Mouse (Mus musculus) heart, embryonic 16.5 days (tissue): ENCODE data around the gene Dock9. TPM values are rescaled to one million over a fixed set of nuclear protein-coding genes. Genes with fewer than 3 reads are reported as not detected.
"Not testable (repeated sequence)": the region's sequence is repeated elsewhere in the genome, so short reads cannot be mapped to it uniquely, and the experiment has no call there.

Experiments
- ATAC-seq: fragments of 200-750 bp; cut with Nextera tagmentation; replicated peaks from 2 replicates; pipeline ENCODE4 v1.8.0; 2017; ENCODE audit warnings: moderate number of reproducible peaks; ENCODE audit not compliant: insufficient read depth, low FRiP score; ENCODE audit errors: extremely low read depth
- H3K27ac ChIP-seq: fragments of 300-500 bp; sonication (generic); 2 replicates; pipeline ENCODE4 v1.5.1; 2014; ENCODE audit warnings: mild to moderate bottlenecking, low read length, control low read depth, moderate library complexity
- H3K27me3 ChIP-seq: fragments of 300-500 bp; sonication (generic); 2 replicates; pipeline ENCODE4 v1.6.1; 2014; ENCODE audit warnings: low read length, mixed read lengths; ENCODE audit not compliant: control insufficient read depth, insufficient read depth
- H3K36me3 ChIP-seq: fragments of 300-500 bp; sonication (generic); 2 replicates; pipeline ENCODE4 v1.6.1; 2014; ENCODE audit not compliant: control insufficient read depth, insufficient read depth
- H3K4me1 ChIP-seq: fragments of 300-500 bp; sonication (generic); 2 replicates; pipeline ENCODE4 v1.6.1; 2014; ENCODE audit warnings: low read length, mixed read lengths; ENCODE audit not compliant: control insufficient read depth, insufficient read depth
- H3K4me2 ChIP-seq: fragments of 300-500 bp; sonication (generic); 2 replicates; pipeline ENCODE4 v1.6.1; 2014; ENCODE audit warnings: low read depth, mild to moderate bottlenecking, control low read depth, low read length
- H3K4me3 ChIP-seq: fragments of 300-500 bp; sonication (generic); 2 replicates; pipeline ENCODE4 v1.5.1; 2014; ENCODE audit warnings: mild to moderate bottlenecking, control low read depth, low read length
- H3K9ac ChIP-seq: fragments of 300-500 bp; sonication (generic); 2 replicates; pipeline ENCODE4 v1.6.1; 2014; ENCODE audit warnings: low read length, control low read depth
- H3K9me3 ChIP-seq: fragments of 300-500 bp; sonication (generic); replicated peaks from 2 replicates; pipeline ENCODE4 v1.6.1; 2016; ENCODE audit warnings: low read length; ENCODE audit not compliant: control insufficient read depth
- WGBS: fragments of 180-500 bp; shearing (Covaris S2); extraction: QIAGEN DNeasy Blood & Tissue Kit; methylation state at CpG from one replicate; pipeline ENCODE4 v1.1.7; 2014; 5-methylcytosine and 5-hydroxymethylcytosine counted together
- polyA plus RNA-seq: library from polyadenylated mRNA; unstranded; fragments of >200 nt; fragmentation: Nextera tagmentation; extraction: Ambion mirVana; gene quantifications from 2 replicates; pipeline ENCODE4 v1.2.1, GENCODE M21; 2015

Dock9 gene
- polyA plus RNA-seq, 1 experiment from 2014 or later = 5.1 TPM

DNA sequence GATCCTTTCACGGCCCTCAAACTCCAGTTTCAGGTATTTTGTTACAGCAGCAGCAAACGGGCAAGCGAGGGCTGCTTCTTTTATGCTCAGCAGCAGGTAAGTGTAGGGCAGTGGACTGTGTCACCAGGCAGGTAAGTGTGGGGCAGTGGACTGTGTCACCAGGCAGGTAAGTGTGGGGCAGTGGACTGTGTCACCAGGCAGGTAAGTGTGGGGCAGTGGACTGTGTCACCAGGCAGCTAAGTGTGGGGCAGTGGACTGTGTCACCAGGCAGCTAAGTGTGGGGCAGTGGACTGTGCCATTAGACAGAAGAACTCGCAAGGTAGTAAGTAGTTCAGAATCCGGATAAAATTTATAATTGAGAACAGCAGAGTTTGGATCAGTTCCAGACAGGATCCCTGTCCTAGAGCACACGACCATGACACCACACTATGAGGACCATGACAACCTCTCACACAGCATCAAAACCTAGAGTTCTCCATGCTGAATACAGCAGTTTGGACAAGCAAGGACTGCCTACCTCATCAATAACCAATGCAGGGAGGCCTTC lies 173.6 kb downstream of the Dock9 start:
- H3K4me2 ChIP-seq, ATAC-seq, H3K36me3 ChIP-seq, H3K9ac ChIP-seq, H3K27ac ChIP-seq, H3K9me3 ChIP-seq, H3K27me3 ChIP-seq, H3K4me3 ChIP-seq, H3K4me1 ChIP-seq: not testable (repeated sequence)
- 86% methylated on average over 6 of the region's 6 CpGs for WGBS

DNA sequence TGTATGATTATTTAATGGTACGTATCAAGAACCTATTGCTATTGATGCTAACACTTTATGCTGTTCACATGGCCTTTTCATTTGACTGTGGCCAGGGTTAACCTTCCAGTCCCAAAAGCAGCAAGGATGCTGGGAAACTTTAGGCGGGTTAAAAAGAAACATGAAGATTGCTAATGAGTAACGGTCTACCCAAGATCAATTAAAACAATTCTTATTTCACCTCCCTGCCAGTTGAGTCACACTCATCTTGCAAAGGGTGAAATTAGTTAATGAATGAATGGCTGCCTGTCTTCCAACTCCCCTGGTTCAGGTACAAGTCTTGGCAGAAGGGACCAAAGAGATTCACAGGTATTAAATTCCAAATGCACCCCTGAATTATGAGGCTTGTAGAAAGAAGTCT lies 175.8 kb downstream of the Dock9 start:
- Histone ChIP-seq H3K4me3 (no peak overlapping the region), H3K4me2 (no peak overlapping the region), H3K4me1 (peaks cover 3% of the 10 kb centered on the region), H3K9me3 (no peaks in the 10 kb centered on the region), H3K27me3 (no peaks in the 10 kb centered on the region), H3K9ac (no peak overlapping the region), H3K27ac (no peak overlapping the region), H3K36me3 (no peaks in the 10 kb centered on the region)
- ATAC-seq = no peak
- WGBS = 86% methylated on average over 3 of the region's 3 CpGs

DNA sequence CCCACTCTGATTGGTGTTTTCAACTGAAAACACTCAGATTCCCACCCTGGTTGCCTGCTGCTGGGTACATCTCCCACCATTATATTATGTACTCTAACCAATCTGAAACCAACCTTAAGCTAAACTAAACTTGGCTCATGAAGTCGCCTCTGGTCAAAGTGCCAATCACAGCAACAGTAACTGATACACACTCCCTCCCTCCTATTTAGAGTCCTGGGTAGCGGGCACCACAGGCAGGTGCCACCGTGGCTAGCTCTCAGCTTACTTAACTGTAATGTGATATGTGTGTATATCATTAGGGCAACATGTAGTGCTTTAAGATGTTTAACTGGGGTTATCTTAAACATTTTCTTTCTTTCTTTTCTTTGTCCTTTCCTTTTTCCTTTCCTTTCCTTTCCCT lies 177.1 kb downstream of the Dock9 start:
- Histone ChIP-seq H3K4me1 (peaks cover 3% of the 10 kb centered on the region), H3K27ac (no peak overlapping the region), H3K4me3 (no peak overlapping the region), H3K9ac (no peak overlapping the region), H3K36me3 (no peaks in the 10 kb centered on the region), H3K9me3 (no peaks in the 10 kb centered on the region), H3K27me3 (no peaks in the 10 kb centered on the region), H3K4me2 (no peak overlapping the region)
- WGBS = 79% methylated on average over 3 of the region's 3 CpGs
- no peak for ATAC-seq

DNA sequence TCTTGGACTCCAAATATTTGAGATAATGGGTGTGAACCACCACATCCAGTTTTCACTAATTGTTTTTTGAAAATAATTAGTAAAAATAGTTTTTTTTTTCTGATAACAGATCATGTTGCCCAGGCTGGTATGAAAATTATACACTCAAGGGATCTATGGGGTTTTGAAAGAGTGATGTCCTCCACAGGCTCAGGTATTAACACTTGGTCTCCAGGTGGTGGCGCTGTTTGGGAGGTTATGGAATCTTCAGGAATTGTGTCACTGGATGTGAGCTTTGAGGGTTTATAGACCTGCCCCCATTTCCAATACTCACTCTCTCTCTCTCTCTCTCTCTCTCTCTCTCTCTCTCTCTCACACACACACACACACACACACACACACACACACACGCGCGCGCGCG lies 177.5 kb downstream of the Dock9 start:
- WGBS = 96% methylated on average over 7 of the region's 7 CpGs

DNA sequence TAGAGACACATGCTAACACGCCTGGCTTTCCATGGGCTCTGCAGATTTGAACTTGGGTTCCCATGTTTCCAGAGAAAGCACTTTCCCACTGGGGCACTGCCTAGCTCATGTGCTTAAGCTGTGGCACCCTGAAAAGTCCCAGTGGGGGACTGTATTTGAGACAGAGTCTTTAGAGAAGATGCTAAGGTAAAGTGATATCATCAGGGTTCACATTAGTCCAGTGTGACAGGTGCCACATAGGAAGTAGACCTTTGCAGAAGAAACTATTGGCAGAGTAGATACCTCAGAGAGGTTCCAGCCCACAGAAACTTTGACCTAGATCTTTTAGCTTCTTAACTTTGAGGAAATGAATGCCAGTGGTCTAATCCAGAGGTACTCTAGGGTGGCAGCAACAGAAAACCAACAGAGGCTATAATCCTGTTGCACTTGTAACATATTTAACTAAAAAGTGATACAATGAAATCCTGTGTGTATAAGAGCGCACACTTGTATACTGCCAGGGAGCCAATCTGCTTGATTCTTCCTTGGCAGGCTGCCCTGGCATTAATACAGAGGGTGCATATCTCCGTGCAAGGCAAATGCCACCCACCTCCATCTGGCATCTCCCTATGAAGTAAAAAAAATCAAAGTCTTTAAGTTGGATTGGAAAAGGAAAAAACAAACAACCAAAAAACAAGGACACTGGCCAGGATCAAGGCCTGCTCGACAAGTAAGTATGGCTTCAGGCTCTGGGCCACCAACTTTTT lies 179.8 kb downstream of the Dock9 start:
- no peak overlapping the region for H3K9ac ChIP-seq
- no peak for ATAC-seq
- 72% methylated on average over 4 of the region's 4 CpGs for WGBS

More for the DNA sequence above, 177.5 kb downstream of the Dock9 start:
- Histone ChIP-seq H3K9me3 (no peaks in the 10 kb centered on the region), H3K4me1 (peaks cover 3% of the 10 kb centered on the region), H3K4me3 (no peak overlapping the region), H3K4me2 (no peak overlapping the region), H3K9ac (no peak overlapping the region), H3K36me3 (no peaks in the 10 kb centered on the region), H3K27me3 (no peaks in the 10 kb centered on the region), H3K27ac (no peak overlapping the region)
- ATAC-seq = no peak

DNA sequence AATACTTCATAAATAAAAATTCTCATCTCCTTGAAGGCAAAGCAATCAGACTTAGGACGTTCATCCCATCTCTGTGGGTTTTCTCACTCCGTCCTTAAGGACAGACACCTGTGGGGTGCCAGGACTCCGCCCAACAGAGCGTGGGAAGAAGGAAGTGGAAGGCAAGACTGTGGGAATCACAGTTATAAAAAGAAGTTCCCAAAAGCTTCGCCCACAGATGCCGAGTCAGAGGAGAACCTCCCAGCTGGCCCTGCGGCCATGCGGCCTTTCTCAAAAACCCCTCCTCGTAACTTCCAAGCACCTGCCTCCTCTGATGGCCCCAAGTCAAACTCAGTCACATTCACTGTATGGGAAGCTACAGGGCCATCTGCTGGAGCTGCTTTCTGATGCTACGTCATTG lies 182.2 kb downstream of the Dock9 start:
- Histone ChIP-seq H3K27ac (no peak overlapping the region), H3K9me3 (no peaks in the 10 kb centered on the region), H3K9ac (no peak overlapping the region), H3K27me3 (no peaks in the 10 kb centered on the region), H3K36me3 (no peaks in the 10 kb centered on the region), H3K4me3 (no peak overlapping the region), H3K4me2 (no peak overlapping the region), H3K4me1 (peaks cover 5% of the 10 kb centered on the region)
- ATAC-seq = no peak
- 83% methylated on average over 10 of the region's 10 CpGs for WGBS

More for the DNA sequence above, 179.8 kb downstream of the Dock9 start:
- H3K4me3 ChIP-seq = no peak overlapping the region
- H3K36me3 ChIP-seq = no peaks in the 10 kb centered on the region
- no peak overlapping the region for H3K4me2 ChIP-seq
- no peaks in the 10 kb centered on the region for H3K27me3 ChIP-seq
- no peaks in the 10 kb centered on the region for H3K9me3 ChIP-seq
- H3K4me1 ChIP-seq = peaks cover 3% of the 10 kb centered on the region
- H3K27ac ChIP-seq = no peak overlapping the region

DNA sequence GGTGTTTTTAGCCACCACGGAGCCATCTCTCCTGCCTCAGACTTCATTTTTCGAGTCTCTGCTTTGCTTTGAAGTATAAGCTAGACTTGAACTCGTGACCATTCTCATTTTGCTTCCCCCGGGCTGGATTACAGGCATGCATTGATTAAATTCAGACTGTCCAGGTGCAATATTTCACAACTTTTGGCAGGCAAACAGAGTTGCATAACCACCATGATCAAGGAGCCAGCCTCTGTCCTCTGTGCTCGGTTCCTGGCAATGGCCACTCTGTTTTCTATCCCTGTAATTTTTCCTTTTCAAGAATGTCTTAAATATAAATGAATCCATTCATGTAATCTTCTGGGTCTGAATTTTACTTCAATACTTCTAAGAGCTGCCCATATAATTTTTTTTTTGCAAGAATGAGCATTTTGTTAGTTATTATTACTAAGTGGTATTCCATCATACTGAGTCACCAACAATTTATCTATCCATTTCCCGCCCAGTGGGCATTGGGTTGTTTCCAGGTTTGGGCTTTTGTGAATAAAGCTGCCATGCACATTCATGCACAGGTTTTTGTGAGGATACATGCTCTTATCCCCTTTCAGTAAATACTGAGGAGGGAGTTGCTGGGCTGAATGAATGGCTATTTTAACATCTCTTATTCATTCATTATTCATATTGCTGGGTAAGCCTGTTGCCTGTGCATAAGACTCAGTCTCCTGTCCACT lies 183.0 kb downstream of the Dock9 start:
- no peak overlapping the region for H3K9ac ChIP-seq
- H3K36me3 ChIP-seq = no peaks in the 10 kb centered on the region
- no peaks in the 10 kb centered on the region for H3K9me3 ChIP-seq
- H3K4me2 ChIP-seq = no peak overlapping the region
- no peak overlapping the region for H3K4me3 ChIP-seq
- no peak overlapping the region for H3K27ac ChIP-seq
- 81% methylated on average over 6 of the region's 6 CpGs for WGBS
- no peak for ATAC-seq
- peaks cover 5% of the 10 kb centered on the region for H3K4me1 ChIP-seq
- H3K27me3 ChIP-seq = no peaks in the 10 kb centered on the region

DNA sequence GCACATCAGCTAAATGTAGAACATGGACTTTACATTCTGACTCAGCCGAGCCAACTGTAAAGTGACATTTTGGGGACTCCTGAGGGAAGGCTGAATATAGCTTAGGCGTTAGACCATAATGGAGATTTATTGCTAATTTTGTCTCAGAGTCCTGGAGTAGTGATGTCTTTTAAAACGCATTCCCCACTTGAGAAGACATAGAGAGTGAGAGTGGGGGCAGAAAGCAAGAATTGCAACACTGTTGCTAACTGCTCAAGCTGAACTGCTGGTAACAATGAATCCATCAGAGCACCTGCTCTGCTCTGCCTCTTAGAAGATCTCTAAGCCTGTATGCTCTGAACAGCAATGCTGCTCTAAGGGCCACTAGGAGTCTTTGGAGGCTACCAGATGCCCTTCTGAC lies 184.1 kb downstream of the Dock9 start:
- H3K9ac ChIP-seq = no peak overlapping the region
- H3K36me3 ChIP-seq = no peaks in the 10 kb centered on the region
- H3K4me2 ChIP-seq = no peak overlapping the region
- no peak overlapping the region for H3K4me3 ChIP-seq
- H3K4me1 ChIP-seq = peaks cover 5% of the 10 kb centered on the region
- H3K27ac ChIP-seq = no peak overlapping the region
- no peak for ATAC-seq
- no peaks in the 10 kb centered on the region for H3K27me3 ChIP-seq
- H3K9me3 ChIP-seq = no peaks in the 10 kb centered on the region
- 62% methylated on average over 3 of the region's 3 CpGs for WGBS

DNA sequence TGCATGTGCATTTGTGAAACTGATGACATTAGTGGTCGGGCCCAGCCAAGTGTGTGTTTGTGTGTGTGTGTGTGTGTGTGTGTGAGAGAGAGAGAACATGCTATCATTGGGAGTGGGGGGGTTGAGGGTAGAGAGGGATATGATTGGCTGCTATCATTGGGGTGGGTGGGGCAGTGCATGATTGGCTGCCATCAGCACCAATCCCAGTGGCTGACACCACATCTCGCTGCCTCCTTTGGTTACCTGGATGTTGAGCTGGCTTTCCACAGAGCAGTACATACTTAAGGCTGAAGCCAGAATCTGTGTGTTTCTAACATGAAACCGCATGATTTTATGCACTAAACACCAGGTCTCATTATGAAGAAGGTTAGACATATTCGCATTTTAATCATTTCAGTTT lies 184.7 kb downstream of the Dock9 start:
- no peak for ATAC-seq
- Histone ChIP-seq H3K9ac (no peak overlapping the region), H3K4me3 (no peak overlapping the region), H3K27ac (no peak overlapping the region), H3K9me3 (no peaks in the 10 kb centered on the region), H3K4me1 (peaks cover 2% of the 10 kb centered on the region), H3K27me3 (no peaks in the 10 kb centered on the region), H3K4me2 (no peak overlapping the region), H3K36me3 (no peaks in the 10 kb centered on the region)
- WGBS = 94% methylated on average over 4 of the region's 4 CpGs
